Mouse (Mus musculus): ENCODE data around the gene Plpp7.

The Plpp7 gene

DNA sequence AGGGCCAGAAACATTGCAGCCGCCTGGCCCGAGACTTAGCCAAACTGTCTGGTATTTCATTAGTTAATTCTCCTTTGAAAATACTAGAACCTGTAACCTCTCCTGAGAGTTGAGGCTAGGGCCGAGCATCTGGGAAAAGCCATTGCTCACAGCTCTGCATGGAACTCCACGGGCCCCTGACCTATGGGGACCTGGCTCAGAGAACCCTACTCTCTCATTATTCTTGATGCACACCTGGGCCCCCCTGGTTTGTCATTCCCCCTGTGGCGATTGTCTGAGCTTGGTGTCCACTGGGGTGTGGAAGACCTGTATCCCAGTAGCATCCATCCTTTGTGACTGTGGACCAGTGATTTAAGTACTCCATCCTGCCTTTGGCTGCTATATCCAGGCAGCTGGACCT lies 44.0 kb downstream of the Plpp7 start:
- no peak for DNase-seq (ENCODE audit: low read depth, low spot score)

DNA sequence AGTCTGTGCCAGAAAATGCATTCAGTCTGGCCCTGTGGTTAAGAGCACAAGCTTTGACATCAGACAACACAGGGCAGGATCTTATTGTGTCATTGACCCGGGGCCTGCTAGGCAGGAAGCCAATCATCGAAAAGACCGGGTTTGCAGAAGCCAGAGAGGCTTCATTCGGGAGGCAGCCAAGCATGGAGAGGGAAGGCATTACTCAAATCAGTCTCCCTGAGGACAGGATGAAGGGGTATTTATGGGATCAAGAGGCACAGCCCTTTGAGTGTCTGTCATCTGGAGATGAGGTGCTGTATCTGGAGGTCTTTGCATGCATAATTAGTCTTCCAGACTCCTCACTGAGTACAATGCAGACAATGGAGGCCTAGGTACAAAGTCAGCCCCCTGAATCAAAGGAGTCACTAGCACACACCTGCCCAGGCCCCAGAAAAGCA lies 45.2 kb downstream of the Plpp7 start:
- DNase-seq (ENCODE audit: low read depth, low spot score), result no peak

DNA sequence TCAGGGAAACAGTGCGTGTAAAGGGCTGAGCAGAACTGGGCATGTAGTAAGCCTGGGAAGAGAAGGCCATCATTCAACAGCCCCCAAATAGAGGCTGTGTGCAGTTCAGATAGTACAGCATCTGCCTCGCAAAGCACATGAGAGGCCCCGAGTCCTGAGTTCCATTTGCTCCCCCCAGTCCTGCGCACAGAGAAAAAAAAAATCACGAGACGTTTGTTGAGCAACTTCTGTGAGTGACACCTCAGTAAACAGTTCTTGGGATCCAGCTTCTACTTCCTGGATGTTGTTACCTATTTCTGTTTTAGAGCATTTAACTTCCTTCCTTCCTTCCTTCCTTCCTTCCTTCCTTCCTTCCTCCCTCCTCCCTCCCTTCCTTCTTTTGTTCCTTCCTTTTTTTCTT lies 46.3 kb downstream of the Plpp7 start:
- DNase-seq (ENCODE audit: low read depth, low spot score), result no peak

DNA sequence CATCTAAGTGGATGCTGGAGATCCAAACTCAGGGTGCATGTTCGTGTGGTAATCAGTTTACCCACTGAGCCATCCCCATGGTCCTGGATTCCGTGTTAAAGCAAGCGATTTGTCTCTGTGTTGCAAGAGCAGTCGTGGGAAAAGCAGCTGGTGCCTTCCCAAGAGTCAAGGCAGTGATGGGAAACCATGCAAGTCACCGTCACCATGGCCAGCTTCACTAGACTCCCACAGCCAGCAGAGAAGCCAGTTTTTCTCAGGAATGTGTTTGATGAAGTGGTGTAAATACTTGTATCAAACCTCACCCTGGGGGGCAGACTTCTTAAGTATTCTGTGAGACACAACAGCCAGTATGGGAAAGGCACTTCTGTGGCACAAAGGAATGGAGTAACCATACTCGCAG lies 47.0 kb downstream of the Plpp7 start:
- DNase-seq (ENCODE audit: low read depth, low spot score), result no peak

DNA sequence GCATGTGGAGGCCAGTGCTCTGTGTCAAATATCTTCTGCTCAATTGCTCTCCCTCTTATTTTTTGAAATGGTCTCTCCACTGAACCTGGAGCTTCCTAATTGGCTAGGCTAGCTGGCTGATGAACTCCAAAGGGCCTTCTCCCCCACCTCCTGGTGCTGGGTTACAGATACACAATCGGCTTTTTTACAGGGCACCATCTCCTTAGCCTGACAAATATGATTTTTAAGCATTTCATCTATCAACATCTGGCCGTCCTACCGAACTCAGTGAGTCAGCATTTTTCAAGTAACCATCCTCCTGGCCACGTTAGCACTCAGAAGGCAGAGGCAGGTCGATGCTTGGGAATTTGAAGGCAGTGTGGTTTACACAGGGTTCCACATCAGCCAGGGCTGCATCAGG lies 49.3 kb downstream of the Plpp7 start:
- DNase-seq (ENCODE audit: low read depth, low spot score), result no peak

DNA sequence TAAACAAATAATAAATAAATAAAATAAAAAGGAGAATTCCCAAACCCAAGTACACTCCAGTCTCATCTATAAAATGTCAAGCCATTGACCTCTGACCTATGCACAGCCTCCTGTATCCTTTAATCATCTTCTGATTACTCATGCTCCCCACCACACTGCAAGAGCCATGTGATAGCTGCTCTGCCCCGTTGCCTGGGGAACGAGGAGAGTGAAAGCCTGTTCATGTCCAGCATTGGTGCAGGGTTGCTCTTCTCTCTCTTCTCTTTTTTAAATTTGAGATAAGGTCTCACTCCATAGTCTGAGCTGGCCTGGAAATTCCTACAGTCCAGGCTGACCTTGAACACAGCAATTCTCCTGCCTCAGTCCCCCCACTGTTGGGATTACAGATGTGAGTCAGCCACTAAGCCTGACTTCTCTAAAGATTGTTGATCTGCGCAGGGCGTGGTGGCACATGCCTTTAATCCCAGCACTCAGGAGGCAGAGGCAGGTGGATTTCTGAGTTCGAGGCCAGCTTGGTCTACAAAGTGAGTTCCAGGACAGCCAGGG lies 51.4 kb downstream of the Plpp7 start:
- DNase-seq (ENCODE audit: low read depth, low spot score), result no peak

DNA sequence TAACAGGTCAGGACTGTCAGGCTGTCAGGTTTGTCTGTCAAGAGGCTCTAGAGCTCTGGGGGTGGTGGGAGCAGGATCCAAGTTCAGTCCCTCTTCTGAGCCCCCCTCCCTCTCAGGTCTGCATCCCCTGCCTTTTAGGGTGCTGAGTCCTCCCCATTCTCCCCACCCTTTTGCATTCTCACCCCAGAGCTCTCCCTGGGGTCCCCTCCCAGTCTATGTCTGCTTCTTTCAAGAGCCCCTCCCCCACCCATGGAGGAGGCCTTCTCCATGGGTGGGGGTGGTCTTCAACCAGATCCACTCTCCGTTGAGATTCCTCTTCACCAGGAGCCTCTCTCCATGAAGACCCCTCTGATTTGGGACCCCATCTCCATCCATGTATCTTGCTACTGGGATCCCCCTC lies 54.8 kb downstream of the Plpp7 start:
- DNase-seq (ENCODE audit: low read depth, low spot score), result no peak

DNA sequence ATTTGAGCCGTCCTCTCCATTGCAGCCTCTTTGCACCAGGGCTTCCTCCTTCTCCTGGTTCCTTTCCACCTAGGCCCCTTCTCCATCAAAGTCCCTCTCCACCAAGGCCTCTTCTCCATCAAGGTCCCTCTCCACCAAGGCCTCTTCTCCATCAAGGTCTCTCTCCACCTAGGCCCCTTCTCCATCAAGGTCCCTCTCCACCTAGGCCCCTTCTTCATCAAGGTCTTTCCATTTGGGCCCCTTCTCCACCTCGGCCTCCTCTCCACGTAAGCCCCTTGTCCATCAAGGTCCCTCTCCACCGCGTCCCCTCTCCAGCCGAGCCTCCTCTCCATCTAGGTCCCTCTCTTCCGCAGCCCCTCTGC lies 55.2 kb downstream of the Plpp7 start:
- no peak for DNase-seq (ENCODE audit: low read depth, low spot score)

DNA sequence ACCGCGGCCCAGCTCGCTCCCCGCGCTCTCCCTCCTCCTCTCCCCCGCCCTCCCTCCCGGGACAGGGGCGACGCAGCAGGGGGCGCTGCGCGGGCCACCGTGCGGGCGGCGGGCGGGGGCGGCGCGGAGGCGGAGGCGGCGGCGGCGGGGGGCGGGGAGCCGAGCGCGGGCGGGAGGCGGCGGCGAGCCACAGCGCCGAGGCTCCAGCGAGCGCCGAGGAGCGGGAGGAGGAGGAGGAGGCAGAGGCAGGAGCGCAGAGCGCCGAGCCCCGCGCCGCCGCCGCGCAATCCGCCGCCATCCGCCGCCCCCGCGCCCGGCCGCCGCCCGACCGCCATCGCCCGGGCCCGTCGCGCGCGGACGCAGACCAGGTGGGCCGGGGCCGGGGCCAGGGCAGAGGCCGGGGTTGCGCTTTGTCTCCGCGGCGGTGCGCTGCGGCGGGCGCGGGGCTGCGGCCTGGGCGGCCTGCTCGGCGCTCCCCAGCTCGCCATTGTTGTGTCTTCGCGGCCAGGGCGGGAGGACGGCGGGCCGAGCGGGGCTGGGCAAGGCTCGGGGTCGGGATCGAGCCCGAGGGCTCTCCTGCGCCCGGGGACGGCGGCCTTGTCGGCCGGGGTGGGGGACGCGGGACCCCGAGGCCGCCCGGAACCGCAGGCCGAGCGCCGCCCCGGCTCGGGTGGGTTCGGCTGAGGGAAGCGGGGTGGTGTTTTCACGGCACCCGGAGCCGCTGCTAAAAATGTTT lies 55.8 kb downstream of the Plpp7 start, which contains the start of gene Prrc2b:
TSS of gene Prrc2b (plus strand) at position 159 of the 736 bp plus-strand sequence.
- no peak for DNase-seq (ENCODE audit: low read depth, low spot score)

DNA sequence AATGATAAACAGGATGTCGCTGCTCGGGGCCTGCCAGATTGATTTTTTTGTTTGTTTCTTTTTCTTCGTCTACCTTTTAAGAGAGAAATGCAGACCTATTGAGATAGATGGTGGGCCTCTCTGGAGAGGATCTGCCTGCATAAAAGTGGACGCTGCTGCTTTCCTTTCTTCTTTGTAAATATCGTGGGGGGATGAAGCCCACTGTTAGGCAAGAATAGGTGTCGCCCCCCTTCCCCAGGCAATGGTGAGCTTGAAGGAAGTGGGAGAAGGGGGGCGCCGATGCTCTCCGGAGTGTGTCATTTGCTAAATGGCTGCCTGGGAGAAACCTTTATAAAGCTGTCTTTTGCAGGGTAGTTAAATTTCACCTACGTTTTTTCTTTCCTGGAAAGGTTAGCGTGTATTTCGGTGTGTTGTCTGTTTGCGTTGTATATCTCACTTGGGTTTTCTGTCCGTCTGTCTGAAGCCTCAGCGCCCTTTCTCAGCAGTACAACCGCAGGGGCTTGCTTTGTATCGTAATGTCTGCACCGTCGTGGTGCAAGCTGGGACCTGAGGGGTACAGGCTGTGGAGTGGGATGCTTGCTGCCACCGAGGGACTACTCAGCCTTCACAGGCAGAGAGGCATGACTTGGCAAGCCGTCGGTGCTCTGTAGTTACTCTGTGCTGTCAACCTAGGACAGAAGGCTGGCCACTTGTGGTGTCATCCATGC lies 56.5 kb downstream of the Plpp7 start:
- no peak for DNase-seq (ENCODE audit: low read depth, low spot score)

DNA sequence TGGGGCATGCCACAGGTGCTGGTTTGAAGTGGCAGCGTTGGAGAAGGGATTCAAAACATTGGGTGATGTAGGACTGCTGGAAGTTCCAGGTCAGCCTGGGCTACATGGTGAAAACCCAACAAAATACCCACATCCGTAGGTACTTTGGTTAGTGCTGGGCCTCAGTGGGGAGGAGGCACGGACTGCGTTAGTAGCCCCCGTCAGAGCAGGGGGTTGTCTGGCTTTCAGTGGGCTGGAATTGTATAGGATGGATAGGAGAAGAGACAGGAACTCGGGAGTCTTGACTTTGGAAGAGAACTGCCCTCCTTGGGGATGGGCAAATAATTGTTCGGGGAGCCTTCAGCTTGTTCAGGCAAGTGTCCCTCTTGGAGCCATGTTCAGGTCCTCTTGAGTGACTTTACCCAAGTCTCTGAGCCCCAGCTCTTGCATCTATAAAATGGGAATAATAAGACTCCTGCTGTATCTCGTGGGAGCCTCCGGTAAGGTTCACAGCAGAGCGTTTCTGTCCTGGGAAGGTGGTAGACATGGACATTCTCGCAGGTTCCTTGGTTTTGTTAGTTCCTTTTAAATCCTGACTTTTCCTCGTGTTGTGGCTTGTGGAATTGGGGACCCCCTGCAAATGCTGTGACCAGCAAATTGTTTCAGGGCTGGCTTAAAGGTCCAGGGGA lies 57.2 kb downstream of the Plpp7 start:
- no peak for DNase-seq (ENCODE audit: low read depth, low spot score)

DNA sequence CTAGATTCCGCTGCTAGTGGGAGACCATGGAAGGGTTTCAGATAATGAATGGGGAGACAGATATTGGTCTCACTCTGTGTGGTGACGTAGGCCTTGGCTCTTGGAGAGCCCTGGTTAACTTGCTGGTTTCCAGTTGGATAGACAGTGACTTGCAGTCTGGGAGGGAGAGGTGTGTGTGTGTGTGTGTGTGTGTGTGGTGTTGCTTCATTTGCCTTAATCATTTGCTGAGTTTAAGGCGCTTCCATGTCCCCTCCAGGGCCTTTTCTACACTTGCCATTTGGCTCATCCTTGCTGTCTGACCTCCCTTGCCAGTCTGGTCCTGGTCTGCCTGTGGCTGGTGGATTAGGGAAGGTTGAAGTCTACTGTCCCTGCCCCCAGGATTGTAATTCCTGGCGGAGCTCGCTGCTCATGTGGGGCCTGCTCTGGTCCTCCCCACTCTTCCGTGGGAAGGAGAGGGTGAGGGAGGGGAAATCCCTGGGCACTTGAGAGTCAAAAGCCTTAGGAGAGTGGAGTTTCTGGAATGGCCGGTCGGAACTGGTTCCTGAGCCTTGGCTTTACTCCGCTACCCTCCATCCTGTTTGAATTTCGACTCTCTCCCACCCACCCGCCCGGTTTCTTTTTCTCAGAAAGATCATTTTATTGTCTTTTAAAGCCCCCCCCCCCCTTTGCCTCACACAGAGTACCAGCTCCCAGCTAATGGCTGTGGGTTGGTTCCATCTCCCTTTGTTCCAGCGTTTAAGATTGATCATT lies 57.9 kb downstream of the Plpp7 start:
- DNase-seq (ENCODE audit: low read depth, low spot score), result no peak

DNA sequence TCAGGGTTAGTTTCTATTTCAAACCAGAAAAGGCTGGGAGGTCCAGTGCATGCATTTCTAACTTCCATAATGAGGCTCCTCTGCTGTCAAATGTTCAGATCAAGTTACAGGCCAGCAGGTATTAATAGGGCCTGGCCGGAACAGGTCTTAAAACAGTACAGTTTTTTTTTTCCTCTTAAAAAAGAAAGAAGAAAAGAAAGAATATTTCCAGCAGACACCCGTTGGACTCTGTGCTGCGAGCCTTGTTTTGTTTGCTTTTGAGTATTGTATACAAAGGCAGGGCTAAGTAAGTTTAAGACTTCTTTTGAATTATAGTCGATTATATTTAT lies 58.4 kb downstream of the Plpp7 start:
- no peak for DNase-seq (ENCODE audit: low read depth, low spot score)

DNA sequence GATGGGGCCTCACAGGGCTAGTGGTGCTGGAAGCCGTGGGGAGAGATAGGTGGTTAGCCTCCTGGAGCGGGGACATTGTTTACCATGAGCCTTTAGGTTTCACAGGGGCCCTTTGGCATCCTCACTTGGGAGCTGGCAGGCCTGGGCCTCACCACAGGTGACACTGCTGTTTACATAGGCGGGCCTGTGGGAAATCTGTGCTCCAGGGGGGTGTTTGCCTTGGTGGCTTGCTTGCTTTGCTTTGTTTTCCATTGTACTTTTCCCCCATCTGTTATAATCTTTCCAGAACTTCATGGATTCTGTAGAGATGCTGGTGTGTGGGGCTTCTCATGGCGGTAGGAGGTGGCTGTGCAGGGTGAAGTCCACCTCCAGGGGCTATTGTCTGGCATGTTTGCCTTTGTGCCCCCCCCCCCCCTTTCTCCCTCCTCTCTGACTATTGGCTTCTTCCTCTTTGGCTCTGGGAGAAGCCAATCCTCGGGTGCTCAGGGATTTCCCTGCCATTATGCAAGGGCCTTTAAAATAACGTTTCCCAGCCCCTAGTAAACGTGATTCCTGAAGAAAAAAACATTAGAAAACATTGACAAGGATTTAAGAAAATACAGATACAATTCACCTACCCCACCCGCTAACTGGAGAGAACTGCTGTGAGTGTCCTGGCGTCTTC lies 59.1 kb downstream of the Plpp7 start:
- no peak for DNase-seq (ENCODE audit: low read depth, low spot score)

DNA sequence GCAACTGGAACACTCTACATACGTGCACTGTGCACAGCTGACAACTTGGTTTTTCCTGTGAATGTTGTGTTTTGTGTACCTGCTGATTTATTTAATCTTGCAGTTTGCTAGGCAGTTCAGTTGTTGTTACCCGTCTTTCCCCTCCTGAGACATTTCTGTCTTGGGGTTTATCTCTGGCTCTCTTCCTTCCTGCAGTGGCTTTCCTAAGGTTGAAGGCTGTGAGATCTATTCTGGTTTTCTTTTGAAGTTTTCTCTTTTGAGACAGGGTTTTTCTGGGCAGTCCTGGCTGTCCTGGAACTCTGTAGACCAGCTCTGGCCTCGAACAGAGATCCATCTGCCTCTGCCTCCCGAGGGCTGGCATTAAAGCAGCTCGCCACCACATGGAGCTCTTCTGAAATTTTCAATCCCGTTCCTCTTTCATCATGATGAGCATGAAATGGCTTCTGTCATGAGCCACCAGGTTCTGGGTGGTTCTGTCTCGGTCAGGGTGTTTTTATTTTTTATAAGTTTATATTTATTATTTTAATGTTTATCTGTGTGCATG lies 59.7 kb downstream of the Plpp7 start:
- DNase-seq (ENCODE audit: low read depth, low spot score), result no peak

DNA sequence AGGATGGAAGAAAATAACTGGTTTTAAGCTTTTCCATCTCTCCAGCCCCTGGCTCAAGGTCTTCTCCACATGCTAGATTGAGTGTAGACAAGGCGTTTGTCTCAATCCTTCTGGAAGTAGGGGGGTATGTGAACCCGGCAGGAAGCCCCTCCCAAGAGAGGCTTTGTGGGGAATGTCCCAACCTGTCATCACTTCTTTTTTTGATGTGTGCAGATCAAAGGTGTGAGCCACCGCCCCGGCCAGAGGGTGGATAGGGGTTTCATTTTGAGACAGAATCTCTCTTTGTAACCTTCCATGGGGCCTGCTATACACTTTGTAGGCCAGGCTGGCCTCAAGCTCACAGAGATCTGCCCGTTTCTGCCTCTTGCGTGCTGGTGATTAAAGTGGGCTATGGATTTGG lies 60.3 kb downstream of the Plpp7 start:
- DNase-seq (ENCODE audit: low read depth, low spot score), result no peak

DNA sequence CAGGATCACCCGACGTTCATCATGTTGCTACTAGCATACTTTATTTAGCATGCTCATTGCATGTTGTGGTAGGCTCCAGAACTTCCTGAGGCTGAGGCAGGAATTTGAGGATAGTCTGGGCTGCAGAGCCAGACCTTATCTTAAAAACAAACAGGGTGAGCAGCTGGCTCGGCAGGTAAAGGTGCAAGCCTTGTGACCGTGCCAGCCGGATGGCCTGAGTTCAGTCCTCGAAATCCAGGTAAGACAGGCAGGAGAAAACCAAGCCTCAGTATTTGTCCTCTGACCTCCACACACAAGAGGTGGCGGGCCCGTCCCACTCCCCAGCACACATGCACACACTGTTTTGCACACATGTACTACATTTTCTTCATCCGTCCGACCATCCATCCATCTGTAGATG lies 61.3 kb downstream of the Plpp7 start:
- no peak for DNase-seq (ENCODE audit: low read depth, low spot score)

DNA sequence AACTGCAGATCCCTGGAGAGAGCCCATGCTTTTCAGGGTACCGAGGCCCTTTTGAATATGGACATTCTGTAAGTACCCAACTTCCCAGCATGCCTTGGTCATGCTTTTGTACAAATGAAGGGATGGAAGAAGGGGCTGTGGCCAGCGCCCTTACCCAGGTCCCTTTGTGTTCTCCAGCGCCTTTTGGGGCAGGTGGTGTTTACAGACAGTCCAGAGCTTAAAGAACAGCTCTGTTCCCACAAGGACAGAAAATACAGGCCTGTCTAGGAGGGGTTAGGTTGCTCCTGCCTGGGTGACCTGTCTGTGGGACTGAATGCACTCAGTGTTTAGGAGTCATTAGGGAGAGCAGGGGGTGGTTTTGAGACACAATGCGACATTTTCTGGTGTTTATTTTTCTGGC lies 62.0 kb downstream of the Plpp7 start:
- no peak for DNase-seq (ENCODE audit: low read depth, low spot score)

DNA sequence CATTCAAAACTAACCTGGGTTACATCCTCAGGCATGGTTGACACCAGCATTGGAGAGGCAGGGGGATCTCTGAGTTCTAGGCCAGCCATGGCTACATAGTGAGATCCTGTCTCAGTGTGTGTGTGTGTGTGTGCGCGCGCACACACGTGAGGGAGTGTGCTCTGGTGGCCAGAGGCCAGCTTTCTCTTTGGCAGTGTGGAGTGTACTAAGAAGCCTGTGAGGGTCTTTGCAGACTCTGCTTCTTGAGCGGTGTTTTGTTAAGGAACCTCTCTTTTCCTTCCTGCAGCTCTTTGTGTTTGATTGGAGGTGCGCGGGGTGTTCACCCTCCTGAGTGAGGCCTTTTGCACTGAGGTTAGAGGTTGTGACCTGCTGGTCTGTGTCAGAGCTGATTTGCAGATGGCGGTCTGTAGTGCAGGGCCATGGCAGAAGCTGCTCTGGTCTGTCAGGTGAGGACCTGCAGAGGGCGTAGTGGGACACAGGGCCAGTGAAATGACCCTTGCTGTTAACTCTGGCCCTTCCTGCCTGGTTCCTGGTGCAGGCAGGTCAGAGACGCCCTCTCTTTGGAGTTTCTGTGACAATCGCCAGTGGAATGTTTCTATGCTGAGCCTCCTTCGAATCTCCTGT lies 63.4 kb downstream of the Plpp7 start:
- no peak for DNase-seq (ENCODE audit: low read depth, low spot score)
